Mouse (Mus musculus): Measurements from ENCODE around the gene Srsf3.

DNA sequence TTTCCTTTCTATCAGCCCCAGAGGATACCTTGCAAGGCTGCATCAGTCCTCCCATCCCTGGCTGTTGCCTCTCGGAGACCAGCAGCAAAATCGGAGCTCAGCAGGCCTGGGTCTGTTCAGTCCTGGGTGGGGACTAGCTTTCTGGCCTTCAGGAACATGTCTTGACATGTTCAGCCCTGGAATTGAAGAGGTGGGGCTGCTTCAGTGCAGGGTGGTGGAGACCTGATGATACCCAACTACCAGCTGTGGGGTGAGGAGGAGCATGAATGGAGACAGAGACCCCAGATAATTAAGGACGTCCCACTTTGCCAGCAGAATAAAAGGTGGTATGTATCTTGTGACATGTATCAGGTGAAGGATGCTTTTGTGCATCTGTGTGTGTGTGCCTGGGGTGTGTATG is 58.3 kb downstream of the Srsf3 start, which contains the start of gene Cdkn1a:
- no peak for TF ChIP-seq GATA1 (IDR thresholded peaks at IDR 0.05; ENCODE audit: borderline replicate concordance, low read length)
- no peak for TF ChIP-seq FLI1 (IDR thresholded peaks at IDR 0.05; ENCODE audit: low read length)

All from megakaryocyte, embryonic 14.5 days (primary cell).